Mouse (Mus musculus) CH12.LX (cell line): ENCODE results near the gene Sel1l. TPM values are rescaled to one million over a fixed set of nuclear protein-coding genes. Genes with fewer than 3 reads are reported as not detected.

Experiments
- DNase-seq: peaks from one replicate; pipeline ENCODE4 v3.0.0-alpha.2; 2013; ENCODE audit errors: extremely low read depth
- H3K27ac ChIP-seq: 2 replicates; pipeline ENCODE4 v1.5.1; 2012; ENCODE audit warnings: low read depth, mild to moderate bottlenecking, control low read depth, moderate library complexity; ENCODE audit not compliant: insufficient read depth
- H3K27me3 ChIP-seq: replicated peaks from 2 replicates; pipeline ENCODE3; 2012; ENCODE audit warnings: inconsistent platforms
- H3K36me3 ChIP-seq, 2 experiments: replicated peaks in 1 of 2; 2 replicates each; pipeline versions ENCODE3 to v1.6.1; 2012; ENCODE audit warnings: inconsistent platforms in 1 of 2, low read length in 1 of 2, mild to moderate bottlenecking in 1 of 2, mixed read lengths in 1 of 2, moderate library complexity in 1 of 2; ENCODE audit not compliant: control insufficient read depth in 1 of 2, insufficient read depth in 1 of 2
- H3K4me1 ChIP-seq, 2 experiments: 2 replicates each; pipeline ENCODE4 v1.6.1; 2012; ENCODE audit warnings: inconsistent platforms in 1 of 2, moderate library complexity in 1 of 2; ENCODE audit not compliant: insufficient read depth in 2 of 2, control insufficient read depth in 1 of 2
- H3K4me2 ChIP-seq: 2 replicates; pipeline ENCODE4 v1.6.1; 2012; ENCODE audit warnings: low read depth, mild to moderate bottlenecking, control low read depth; ENCODE audit not compliant: poor library complexity, insufficient read depth, severe bottlenecking
- H3K4me3 ChIP-seq, 3 experiments: fragments of 150-350 bp in 1 of 3; sonication (generic) in 1 of 3; replicated peaks in 1 of 3; 2 replicates each; pipeline versions ENCODE3 to v1.5.1; 2011 to 2012; ENCODE audit warnings: low read depth in 2 of 3, low read length in 2 of 3, mild to moderate bottlenecking in 2 of 3, moderate library complexity in 2 of 3, control low read depth in 1 of 3, improper control_type of control experiment in 1 of 3, inconsistent platforms in 1 of 3, mixed read lengths in 1 of 3; ENCODE audit not compliant: poor library complexity in 1 of 3
- H3K79me2 ChIP-seq: replicated peaks from 2 replicates; pipeline ENCODE4 v1.6.1; 2012; ENCODE audit warnings: mild to moderate bottlenecking, moderate library complexity; ENCODE audit not compliant: control insufficient read depth, poor library complexity, insufficient read depth, severe bottlenecking; ENCODE audit errors: extremely low read depth
- H3K9ac ChIP-seq: 2 replicates; pipeline ENCODE4 v1.6.1; 2012; ENCODE audit warnings: low read depth, mild to moderate bottlenecking, control low read depth, moderate library complexity; ENCODE audit not compliant: insufficient read depth
- H3K9me3 ChIP-seq: replicated peaks from 2 replicates; pipeline ENCODE3; 2012; ENCODE audit warnings: low read length, inconsistent platforms, mixed read lengths
- EP300 ChIP-seq: IDR thresholded peaks from 2 replicates; pipeline ENCODE4 v1.6.1; 2011; ENCODE audit warnings: low read length, improper control_type of control experiment
- KAT2A ChIP-seq: IDR thresholded peaks from 2 replicates; pipeline ENCODE4 v1.6.1; 2012; ENCODE audit warnings: low read length, improper control_type of control experiment, inconsistent platforms; ENCODE audit not compliant: insufficient replicate concordance
- MEF2A ChIP-seq: IDR thresholded peaks from 2 replicates; pipeline ENCODE4 v1.6.1; 2014; ENCODE audit warnings: low read depth, mild to moderate bottlenecking, inconsistent platforms, low read length, improper control_type of control experiment, borderline replicate concordance
- MXI1 ChIP-seq: IDR thresholded peaks from 2 replicates; pipeline ENCODE4 v1.6.1; 2011; ENCODE audit warnings: mild to moderate bottlenecking, low read depth, low read length, improper control_type of control experiment
- USF2 ChIP-seq: conservative IDR thresholded peaks from 2 replicates; pipeline ENCODE4 v1.6.1; 2011; ENCODE audit warnings: low read depth, low read length, improper control_type of control experiment
- dilution Hi-C: fragments of 300-500 bp; cut with MboI; formaldehyde crosslinking; loops from 2 replicates; pipeline ENCODE4 v1.14.3; 2020; ENCODE audit warnings: low sequenced_read_pairs; ENCODE audit not compliant: extremely low pct_unique_long_range_greater_than_20kb, extremely low pct_ligation_motif_present
- in situ Hi-C: fragments of 300-500 bp; cut with MboI; formaldehyde crosslinking; loops from 3 replicates; pipeline ENCODE4 v1.14.3; 2019; ENCODE audit warnings: low sequenced_read_pairs, low pct_ligation_motif_present, low pct_unique_long_range_greater_than_20kb, mixed read lengths
- polyA plus RNA-seq: library from polyadenylated mRNA; unstranded; fragments of >175 nt; gene quantifications from 2 replicates; pipeline ENCODE4 v1.2.1, GENCODE M21; 2012; ENCODE audit warnings: low read depth; ENCODE audit not compliant: insufficient read length
- total RNA-seq, 2 experiments: library from RNA; depleted of rRNA; stranded (reverse); fragments of 300-350 nt in 1 of 2; fragments of >200 nt in 1 of 2; gene quantifications; 2 replicates each; pipeline ENCODE4 v1.2.3; 2012 to 2014

The Sel1l gene
- total and polyA plus RNA-seq, 3 experiments = 46.6 to 155 (median 84.7) TPM

DNA sequence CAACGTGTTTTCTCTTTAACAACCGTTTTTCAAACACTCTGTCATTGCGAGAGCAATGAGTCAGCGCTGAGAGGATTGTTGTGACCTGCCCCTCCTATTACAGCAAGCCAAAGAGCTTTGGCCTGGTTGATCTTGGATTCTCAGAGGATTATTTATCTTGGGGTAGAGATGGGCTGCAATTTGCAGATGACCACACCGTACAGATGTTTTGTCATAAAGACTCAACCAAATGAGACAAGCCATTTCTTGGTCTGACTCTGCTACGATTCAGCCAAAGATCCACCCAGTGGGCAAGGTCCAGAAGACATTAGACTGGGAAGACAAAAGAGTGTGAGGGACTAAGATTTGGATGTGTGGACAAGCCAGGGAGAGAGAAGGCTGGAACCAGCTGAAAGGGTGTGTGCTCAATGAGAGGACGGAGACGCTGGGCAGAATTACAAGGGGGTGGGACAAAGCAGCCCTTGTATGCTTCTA is 74.1 kb downstream of the Sel1l start:
- Histone ChIP-seq H3K36me3 (no peaks in the 10 kb centered on the region), H3K4me1 (peaks cover 2 to 6% of the 10 kb centered on the region in 2 experiments; a peak in 2 of 4 replicates), H3K9ac (no peak overlapping the region), H3K9me3 (peaks cover 10% of the 10 kb centered on the region), H3K79me2 (no peaks in the 10 kb centered on the region), H3K4me3 (no peak overlapping the region), H3K27ac (no peak overlapping the region), H3K4me2 (no peak overlapping the region), H3K27me3 (peaks cover 32% of the 10 kb centered on the region)
- no peak for DNase-seq
- in situ Hi-C loops = loop anchor here (25.0 kb wide), 1 partner anchor 363 kb away; no protein-coding TSS in a partner anchor
- dilution Hi-C loops = no loop called here
- TF ChIP-seq EP300 (no peak), USF2 (no peak), KAT2A (no peak)
- TF ChIP-seq, all 38 proteins: peak for 0

DNA sequence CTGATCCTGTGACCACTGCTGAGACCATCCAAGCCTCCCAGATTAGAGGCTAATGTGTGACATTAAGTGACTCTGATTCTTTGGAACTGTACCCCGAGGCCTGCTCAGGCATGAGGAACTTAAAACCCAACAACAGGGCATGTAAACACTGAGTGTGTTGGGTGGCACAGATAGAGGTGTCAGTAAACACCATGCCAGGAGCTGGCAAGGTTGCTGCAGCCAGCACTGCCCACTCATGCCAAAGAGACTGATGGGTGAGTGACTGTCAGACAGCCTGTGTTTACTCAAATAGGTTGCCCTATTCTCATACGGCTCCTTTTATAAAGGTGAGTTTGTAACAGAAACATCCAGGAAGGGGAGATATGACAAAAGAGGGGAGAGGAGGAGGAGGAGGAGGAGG is 80.1 kb downstream of the Sel1l start:
- Histone ChIP-seq H3K9ac (no peak overlapping the region), H3K79me2 (no peaks in the 10 kb centered on the region), H3K4me1 (peaks cover 17 to 28% of the 10 kb centered on the region in 2 experiments), H3K27me3 (peaks cover 67% of the 10 kb centered on the region), H3K4me3 (no peak overlapping the region), H3K27ac (no peak overlapping the region), H3K36me3 (no peaks in the 10 kb centered on the region), H3K9me3 (peaks cover 14% of the 10 kb centered on the region), H3K4me2 (no peak overlapping the region)
- in situ Hi-C loops (no loop called here), dilution Hi-C loops (no loop called here)
- no peak for DNase-seq
- no peak for TF ChIP-seq MEF2A

DNA sequence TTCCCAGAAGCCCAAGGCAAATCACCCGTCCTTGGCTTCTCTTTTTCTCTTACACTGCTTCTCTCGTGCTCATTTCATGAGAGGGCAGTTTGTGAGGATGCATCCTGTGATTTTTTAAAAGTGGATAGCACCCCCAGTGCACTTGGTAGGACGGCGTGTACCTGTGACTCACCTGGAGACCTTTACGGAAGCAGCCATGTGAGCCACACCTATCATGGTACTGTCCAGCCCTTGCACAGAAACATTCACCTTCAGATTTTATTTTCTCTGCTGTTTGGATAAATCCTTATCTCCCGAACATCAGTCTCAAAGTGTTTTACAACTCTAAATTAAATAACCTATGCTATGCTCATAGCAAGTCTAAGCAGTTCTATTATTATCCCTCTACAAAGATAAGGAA is 80.8 kb downstream of the Sel1l start:
- no peak overlapping the region for H3K27ac ChIP-seq
- H3K4me1 ChIP-seq = peaks cover 18 to 29% of the 10 kb centered on the region in 2 experiments
- in situ Hi-C loops (no loop called here), dilution Hi-C loops (no loop called here)
- peaks cover 14% of the 10 kb centered on the region for H3K9me3 ChIP-seq
- H3K4me2 ChIP-seq = no peak overlapping the region
- H3K9ac ChIP-seq = no peak overlapping the region
- TF ChIP-seq MXI1 = no peak
- no peak for DNase-seq
- H3K36me3 ChIP-seq = no peaks in the 10 kb centered on the region
- H3K79me2 ChIP-seq = no peaks in the 10 kb centered on the region
- no peak overlapping the region for H3K4me3 ChIP-seq
- H3K27me3 ChIP-seq = peaks cover 68% of the 10 kb centered on the region
